Mouse (Mus musculus) intestine, postnatal 0 days (tissue): ENCODE measurements around the gene E130308A19Rik. TPM values are rescaled to one million over a fixed set of nuclear protein-coding genes. Genes with fewer than 3 reads are reported as not detected.

ENCODE experiments used
- ATAC-seq: fragments of 200-750 bp; cut with Nextera tagmentation; 2 replicates; pipeline ENCODE4 v1.8.0; 2017; ENCODE audit warnings: mild to moderate bottlenecking, moderate TSS enrichment, moderate library complexity
- H3K27ac ChIP-seq: fragments of 300-500 bp; sonication (generic); 2 replicates; pipeline ENCODE4 v1.5.1; 2014; ENCODE audit warnings: mild to moderate bottlenecking, low read depth, low read length, moderate library complexity
- H3K27me3 ChIP-seq: fragments of 300-500 bp; sonication (generic); replicated peaks from 2 replicates; pipeline ENCODE4 v1.6.1; 2014; ENCODE audit warnings: low read length, mixed read lengths; ENCODE audit not compliant: control insufficient read depth, insufficient read depth
- H3K36me3 ChIP-seq: fragments of 300-500 bp; sonication (generic); 2 replicates; pipeline ENCODE4 v1.6.1; 2014; ENCODE audit warnings: mild to moderate bottlenecking, moderate library complexity; ENCODE audit not compliant: control insufficient read depth, insufficient read depth
- H3K4me1 ChIP-seq: fragments of 300-500 bp; sonication (generic); replicated peaks from 2 replicates; pipeline ENCODE4 v1.6.1; 2014; ENCODE audit warnings: antibody characterized with exemption, low read length, mixed read lengths; ENCODE audit not compliant: control insufficient read depth, insufficient read depth
- H3K4me2 ChIP-seq: fragments of 300-500 bp; sonication (generic); replicated peaks from 2 replicates; pipeline ENCODE4 v1.6.1; 2014; ENCODE audit warnings: low read depth, mild to moderate bottlenecking, moderate library complexity
- H3K4me3 ChIP-seq: fragments of 300-500 bp; sonication (generic); 2 replicates; pipeline ENCODE4 v1.5.1; 2014; ENCODE audit warnings: low read depth, low read length
- H3K9ac ChIP-seq: fragments of 300-500 bp; sonication (generic); 2 replicates; pipeline ENCODE4 v1.6.1; 2014; ENCODE audit warnings: mild to moderate bottlenecking, low read depth, low read length
- H3K9me3 ChIP-seq: fragments of 300-500 bp; sonication (generic); 2 replicates; pipeline ENCODE4 v1.6.1; 2016; ENCODE audit warnings: mixed run types; ENCODE audit not compliant: control insufficient read depth
- CTCF ChIP-seq: sonication (generic); IDR thresholded peaks from 2 replicates; pipeline ENCODE4 v1.5.1; 2016; ENCODE audit warnings: low read depth, mild to moderate bottlenecking, control low read depth, antibody characterized with exemption, moderate library complexity
- WGBS: fragments of 180-500 bp; shearing (Covaris S2); extraction: QIAGEN DNeasy Blood & Tissue Kit; methylation state at CpG from one replicate; pipeline ENCODE4 v1.1.7; 2014; 5-methylcytosine and 5-hydroxymethylcytosine counted together
- polyA plus RNA-seq: library from polyadenylated mRNA; unstranded; fragments of >200 nt; fragmentation: Nextera tagmentation; extraction: Ambion mirVana; gene quantifications from 2 replicates; pipeline ENCODE4 v1.2.1, GENCODE M21; 2015

The E130308A19Rik gene
- polyA plus RNA-seq, 1 experiment from 2014 or later: 6.6 TPM

DNA sequence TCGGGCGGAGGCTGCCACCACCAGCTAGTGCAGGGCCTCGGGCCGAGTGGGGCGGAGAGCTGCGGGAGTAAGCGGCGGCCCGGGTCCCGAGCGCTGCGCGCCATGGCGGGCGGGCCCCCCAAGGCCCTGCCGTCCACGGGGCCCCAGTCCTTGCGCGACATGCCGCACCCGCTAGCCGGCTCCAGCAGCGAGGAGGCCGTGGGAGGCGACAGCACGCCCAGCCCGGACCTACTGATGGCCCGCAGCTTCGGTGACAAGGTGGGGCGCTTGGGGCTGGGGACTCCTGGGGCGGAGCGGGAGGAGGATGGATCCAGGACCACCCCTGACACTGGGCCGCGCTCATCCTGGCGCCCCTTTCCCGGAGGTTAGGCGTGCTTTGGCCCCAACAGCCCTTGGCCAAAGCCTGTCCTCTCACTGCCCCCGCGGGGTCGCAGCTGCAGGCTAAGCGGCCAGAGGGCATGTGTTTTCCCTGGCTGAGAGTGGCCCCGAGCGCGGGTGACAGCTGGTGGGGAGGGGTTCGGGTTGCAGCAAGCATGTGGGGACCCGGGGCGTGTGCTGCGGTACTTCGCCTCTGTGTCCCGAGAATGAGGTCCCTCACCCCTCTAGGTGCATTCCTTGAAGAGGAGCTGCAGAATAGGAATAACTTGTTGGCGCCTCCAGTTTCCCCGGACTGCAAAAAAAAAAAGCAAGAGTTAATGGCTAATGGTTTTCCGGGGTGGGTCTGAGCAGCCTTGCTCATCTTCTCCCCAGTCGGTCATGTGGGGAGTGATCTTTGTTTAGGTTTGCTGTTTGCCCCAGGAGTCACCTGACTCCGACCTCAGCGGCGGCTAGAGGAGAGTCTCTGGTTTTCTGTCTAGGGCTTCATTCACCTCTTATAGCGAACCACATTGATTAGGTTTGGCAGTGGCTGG lies 180.2 kb downstream of the E130308A19Rik start:
- under 1% methylated on average over 53 of the region's 58 CpGs for WGBS
- no peaks in the 10 kb centered on the region for H3K36me3 ChIP-seq
- H3K4me3 ChIP-seq: peak overlapping the region; percentile 93
- no peaks in the 10 kb centered on the region for H3K9me3 ChIP-seq
- H3K9ac ChIP-seq: peak overlapping the region; percentile 71
- no peak for TF ChIP-seq CTCF
- H3K27ac ChIP-seq: peak overlapping the region; percentile 50
- H3K27me3 ChIP-seq: no peaks in the 10 kb centered on the region
- peak overlapping the region; percentile 97 for H3K4me2 ChIP-seq
- H3K4me1 ChIP-seq: no peaks in the 10 kb centered on the region
- peak; percentile 52 for ATAC-seq

DNA sequence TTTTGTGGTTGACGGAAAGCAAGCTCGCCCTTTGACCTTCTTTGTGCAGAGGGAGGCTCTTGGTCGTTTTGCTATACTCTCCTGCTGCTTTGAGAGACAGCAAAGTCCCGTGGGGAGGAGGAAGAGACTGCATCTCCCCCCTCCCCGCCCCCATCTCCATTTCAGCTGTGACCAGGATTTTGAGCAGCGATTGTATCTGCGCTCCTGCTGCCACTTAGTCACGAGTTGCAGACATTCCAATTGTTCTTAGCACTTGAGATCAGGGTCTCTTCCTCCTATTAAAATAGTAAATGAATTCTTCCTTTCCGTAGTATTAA lies 180.8 kb downstream of the E130308A19Rik start:
- H3K4me1 ChIP-seq: no peaks in the 10 kb centered on the region
- TF ChIP-seq CTCF: no peak
- peak overlapping the region; percentile 28; the same call in 1 of the 2 replicates for H3K27ac ChIP-seq
- no peak for ATAC-seq
- H3K4me2 ChIP-seq: peak overlapping the region; percentile 97
- H3K9me3 ChIP-seq: no peaks in the 10 kb centered on the region
- peak overlapping the region; percentile 93; the same call in 1 of the 2 replicates for H3K4me3 ChIP-seq
- H3K36me3 ChIP-seq: no peaks in the 10 kb centered on the region
- H3K27me3 ChIP-seq: no peaks in the 10 kb centered on the region
- 20% methylated on average over 9 of the region's 9 CpGs for WGBS
- H3K9ac ChIP-seq: peak overlapping the region; percentile 71

- H3K27ac ChIP-seq: no peak overlapping the region
- 87% methylated on average over 2 of the region's 2 CpGs for WGBS
- H3K4me3 ChIP-seq: no peak overlapping the region
- no peak for TF ChIP-seq CTCF
- no peaks in the 10 kb centered on the region for H3K4me1 ChIP-seq
- H3K4me2 ChIP-seq: 0 out of 2 replicates have a peak overlapping the region, but pooled peaks have one; percentile 97
- no peaks in the 10 kb centered on the region for H3K27me3 ChIP-seq
- H3K9ac ChIP-seq: no peak overlapping the region
- H3K36me3 ChIP-seq: no peaks in the 10 kb centered on the region
- no peaks in the 10 kb centered on the region for H3K9me3 ChIP-seq
- no peak for ATAC-seq
Observed at GRCm38 (mm10) chr4:59807521-59807920, 181.5 kb downstream of the E130308A19Rik start.

GRCm38 (mm10) chr4:59808396-59808795 lies 182.4 kb downstream of the E130308A19Rik start:
- no peaks in the 10 kb centered on the region for H3K27me3 ChIP-seq
- ATAC-seq: no peak
- H3K9me3 ChIP-seq: no peaks in the 10 kb centered on the region
- H3K4me2 ChIP-seq: no peak overlapping the region
- no peaks in the 10 kb centered on the region for H3K36me3 ChIP-seq
- TF ChIP-seq CTCF: peak; percentile 49
- H3K9ac ChIP-seq: no peak overlapping the region
- H3K27ac ChIP-seq: no peak overlapping the region
- H3K4me3 ChIP-seq: no peak overlapping the region
- 80% methylated on average over 5 of the region's 5 CpGs for WGBS
- no peaks in the 10 kb centered on the region for H3K4me1 ChIP-seq

Other genes starting within 250 kb of the E130308A19Rik start
- gene Susd1, start 187.6 kb upstream of the E130308A19Rik start, polyA plus RNA-seq: 5.0 and 5.9 TPM in 2 replicates
- 65.1 and 67.9 TPM in 2 replicates for gene Ptbp3, start 76.8 kb upstream of the E130308A19Rik start, polyA plus RNA-seq
- gene Hsdl2, start 44.6 kb upstream of the E130308A19Rik start, polyA plus RNA-seq: 22.3 and 23.1 TPM in 2 replicates
- gene Inip, start 175.4 kb downstream of the E130308A19Rik start, polyA plus RNA-seq: 16.7 and 17.0 TPM in 2 replicates
- 5.1 and 5.7 TPM in 2 replicates for gene Snx30, start 179.6 kb downstream of the E130308A19Rik start, polyA plus RNA-seq